Mouse (Mus musculus) stomach, embryonic 16.5 days (tissue): ENCODE measurements around the gene Scml4. TPM values are rescaled to one million over a fixed set of nuclear protein-coding genes. Genes with fewer than 3 reads are reported as not detected.

ENCODE experiments used
- ATAC-seq: fragments of 200-750 bp; cut with Nextera tagmentation; 2 replicates; pipeline ENCODE4 v1.8.0; 2017; ENCODE audit warnings: moderate number of reproducible peaks, moderate TSS enrichment; ENCODE audit not compliant: insufficient read depth, low FRiP score
- H3K27ac ChIP-seq: fragments of 300-500 bp; sonication (generic); 2 replicates; pipeline ENCODE4 v1.5.1; 2014; ENCODE audit warnings: low read length
- H3K27me3 ChIP-seq: fragments of 300-500 bp; sonication (generic); 2 replicates; pipeline ENCODE4 v1.6.1; 2014; ENCODE audit warnings: low read length, control low read depth, mixed read lengths; ENCODE audit not compliant: control insufficient read depth, insufficient read depth
- H3K36me3 ChIP-seq: fragments of 300-500 bp; sonication (generic); 2 replicates; pipeline ENCODE4 v1.6.1; 2014; ENCODE audit warnings: low read length; ENCODE audit not compliant: control insufficient read depth, insufficient read depth
- H3K4me1 ChIP-seq: fragments of 300-500 bp; sonication (generic); 2 replicates; pipeline ENCODE4 v1.6.1; 2014; ENCODE audit warnings: low read length, control low read depth, mixed read lengths; ENCODE audit not compliant: control insufficient read depth, insufficient read depth
- H3K4me2 ChIP-seq: fragments of 300-500 bp; sonication (generic); 2 replicates; pipeline ENCODE4 v1.6.1; 2014; ENCODE audit warnings: low read depth, low read length, mixed read lengths
- H3K4me3 ChIP-seq: fragments of 300-500 bp; sonication (generic); replicated peaks from 2 replicates; pipeline ENCODE4 v1.5.1; 2014; ENCODE audit warnings: mild to moderate bottlenecking, low read length
- H3K9ac ChIP-seq: fragments of 300-500 bp; sonication (generic); 2 replicates; pipeline ENCODE4 v1.6.1; 2014; ENCODE audit warnings: low read length
- H3K9me3 ChIP-seq: fragments of 300-500 bp; sonication (generic); replicated peaks from 2 replicates; pipeline ENCODE4 v1.6.1; 2016; ENCODE audit warnings: low read length, control low read depth; ENCODE audit not compliant: control insufficient read depth
- WGBS: fragments of 180-500 bp; shearing (Covaris S2); extraction: QIAGEN DNeasy Blood & Tissue Kit; methylation state at CpG from one replicate; pipeline ENCODE4 v1.1.7; 2014; 5-methylcytosine and 5-hydroxymethylcytosine counted together
- polyA plus RNA-seq: library from polyadenylated mRNA; unstranded; fragments of >200 nt; fragmentation: Nextera tagmentation; extraction: Ambion mirVana; gene quantifications from 2 replicates; pipeline ENCODE4 v1.2.1, GENCODE M21; 2015

Gene Scml4
- polyA plus RNA-seq, 1 experiment from 2014 or later: 12.2 TPM

DNA sequence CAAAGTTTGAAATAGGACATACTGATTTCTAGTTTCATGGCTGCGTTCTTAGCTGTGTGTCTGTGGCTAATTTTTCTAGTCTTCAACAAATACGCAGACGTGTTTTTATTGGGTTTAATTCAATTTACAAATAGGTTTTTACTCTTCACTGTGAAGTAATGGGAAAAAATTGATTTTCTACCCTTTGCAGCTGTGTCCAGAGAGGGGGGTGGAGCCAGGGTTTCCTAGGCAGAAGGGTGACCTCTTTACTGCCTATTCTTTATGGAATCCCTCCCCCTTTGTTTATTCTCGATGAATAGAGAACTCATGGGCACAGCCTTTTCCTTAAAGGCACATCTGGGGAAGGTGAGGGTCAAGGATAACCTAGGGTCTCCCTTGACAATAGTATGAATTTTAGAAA lies 98.5 kb downstream of the Scml4 start:
- Histone ChIP-seq H3K4me2 (peak overlapping the region; percentile 58), H3K9ac (peak overlapping the region; percentile 67; the same call in 1 of the 2 replicates), H3K4me1 (no peaks in the 10 kb centered on the region; the same call in 1 of the 2 replicates), H3K4me3 (peak overlapping the region; percentile 32; the same call in 1 of the 2 replicates), H3K27ac (no peak overlapping the region), H3K9me3 (no peaks in the 10 kb centered on the region), H3K27me3 (peaks cover 3% of the 10 kb centered on the region; the same call in 1 of the 2 replicates), H3K36me3 (no peaks in the 10 kb centered on the region)
- 42% methylated on average over 4 of the region's 4 CpGs for WGBS
- no peak for ATAC-seq

DNA sequence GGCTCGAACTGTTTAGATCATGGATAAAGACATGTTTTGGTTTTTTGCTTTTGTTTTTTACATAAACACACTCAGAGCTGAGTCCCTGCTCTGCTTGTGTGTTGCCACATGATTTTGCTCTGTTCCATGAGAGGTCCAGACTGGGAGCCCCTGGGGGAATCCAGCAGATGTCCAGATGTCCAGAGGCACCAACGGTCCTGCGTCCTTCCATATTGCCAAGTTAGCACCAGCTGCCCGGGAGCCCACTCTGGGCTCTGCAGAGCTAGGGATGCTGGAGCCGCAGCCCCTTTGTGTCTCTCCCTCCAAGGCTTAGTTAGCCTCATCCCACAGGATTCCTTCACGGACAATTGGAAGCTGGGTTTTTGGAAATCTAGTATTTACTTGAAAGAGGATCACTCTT lies 101.6 kb downstream of the Scml4 start:
- H3K4me2 ChIP-seq: no peak overlapping the region
- H3K9me3 ChIP-seq: no peaks in the 10 kb centered on the region
- H3K27ac ChIP-seq: peak overlapping the region; percentile 81
- no peaks in the 10 kb centered on the region for H3K36me3 ChIP-seq
- WGBS: 61% methylated on average over 6 of the region's 6 CpGs
- H3K4me1 ChIP-seq: no peaks in the 10 kb centered on the region; the same call in 1 of the 2 replicates
- H3K4me3 ChIP-seq: no peak overlapping the region
- H3K9ac ChIP-seq: no peak overlapping the region
- 0 out of 2 replicates have a peak, but pooled peaks have one; percentile 11 for ATAC-seq
- H3K27me3 ChIP-seq: peaks cover 3% of the 10 kb centered on the region; the same call in 1 of the 2 replicates

DNA sequence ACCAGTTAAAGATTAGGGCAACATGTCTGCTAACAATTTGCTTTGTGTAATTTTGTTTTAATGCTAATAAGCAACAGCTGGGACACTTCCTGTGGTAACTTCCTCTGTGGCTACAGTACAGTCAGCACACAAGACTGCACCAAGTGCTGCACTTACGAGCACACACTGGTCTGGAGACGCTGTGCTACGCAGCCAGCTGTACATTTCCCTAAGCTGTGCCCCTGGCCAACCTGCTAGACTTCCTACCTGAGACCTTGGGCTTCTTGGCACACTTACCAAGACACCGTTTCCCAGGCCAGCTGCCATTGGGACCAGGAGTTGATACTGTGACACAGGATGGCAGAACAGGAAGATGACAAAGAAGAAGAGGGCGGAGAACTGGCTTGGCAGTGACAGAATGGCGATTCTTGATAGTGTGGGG lies 102.0 kb downstream of the Scml4 start:
- 70% methylated on average over 6 of the region's 6 CpGs for WGBS
- Histone ChIP-seq H3K4me1 (no peaks in the 10 kb centered on the region; the same call in 1 of the 2 replicates), H3K27ac (peak overlapping the region; percentile 81), H3K9ac (no peak overlapping the region), H3K4me3 (no peak overlapping the region), H3K9me3 (no peaks in the 10 kb centered on the region), H3K4me2 (no peak overlapping the region), H3K27me3 (peaks cover 3% of the 10 kb centered on the region; the same call in 1 of the 2 replicates), H3K36me3 (no peaks in the 10 kb centered on the region)
- 0 out of 2 replicates have a peak, but pooled peaks have one; percentile 49 for ATAC-seq

DNA sequence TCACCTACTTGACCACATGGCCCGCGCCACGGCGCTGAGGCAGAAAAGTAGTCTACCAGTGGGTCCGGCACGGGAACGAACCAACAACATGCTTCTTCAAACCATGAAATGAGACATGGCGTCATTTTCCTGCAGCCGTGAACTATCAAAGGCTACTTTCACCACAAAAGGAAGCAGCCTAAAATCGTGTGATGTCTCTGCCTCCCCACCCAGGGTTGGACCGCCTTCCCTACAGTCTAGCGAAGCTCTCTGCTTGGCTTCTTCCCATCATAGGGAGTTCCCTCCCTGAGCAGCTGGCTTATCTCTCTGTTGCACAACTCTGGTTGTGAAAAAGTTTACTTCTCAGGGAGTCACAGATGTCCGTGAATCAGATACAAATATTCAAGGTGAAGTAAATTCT lies 102.5 kb downstream of the Scml4 start:
- 78% methylated on average over 13 of the region's 13 CpGs for WGBS
- Histone ChIP-seq H3K4me3 (no peak overlapping the region), H3K27ac (peak overlapping the region; percentile 81), H3K4me1 (no peaks in the 10 kb centered on the region; the same call in 1 of the 2 replicates), H3K36me3 (no peaks in the 10 kb centered on the region), H3K4me2 (no peak overlapping the region), H3K9me3 (no peaks in the 10 kb centered on the region), H3K9ac (no peak overlapping the region), H3K27me3 (no peaks in the 10 kb centered on the region)
- ATAC-seq: peak; percentile 49; the same call in 1 of the 2 replicates

DNA sequence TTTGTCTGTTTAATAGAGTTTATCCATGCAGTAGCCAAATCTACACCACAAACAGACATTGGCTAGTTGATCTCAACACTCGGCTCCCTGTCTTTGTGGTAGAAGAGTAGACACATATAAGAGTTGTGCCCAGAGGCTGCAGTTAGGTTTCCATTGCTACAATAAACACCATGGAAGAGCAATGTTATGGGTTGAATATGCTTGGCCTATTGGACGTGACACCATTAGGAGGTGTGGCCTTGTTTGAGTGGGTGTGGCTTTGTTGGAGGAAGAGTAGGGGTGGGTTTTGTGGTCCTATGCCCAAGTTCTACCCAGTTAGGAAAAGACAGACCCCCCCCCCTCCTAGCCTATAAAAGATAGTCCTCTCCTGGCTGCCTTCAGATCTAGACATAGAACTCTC lies 102.9 kb downstream of the Scml4 start:
- H3K4me1 ChIP-seq: no peaks in the 10 kb centered on the region; the same call in 1 of the 2 replicates
- no peak for ATAC-seq
- H3K9ac ChIP-seq: no peak overlapping the region
- 94% methylated on average over 2 of the region's 2 CpGs for WGBS
- no peaks in the 10 kb centered on the region for H3K9me3 ChIP-seq
- no peak overlapping the region for H3K27ac ChIP-seq
- H3K27me3 ChIP-seq: no peaks in the 10 kb centered on the region
- H3K4me2 ChIP-seq: no peak overlapping the region
- H3K36me3 ChIP-seq: no peaks in the 10 kb centered on the region
- H3K4me3 ChIP-seq: no peak overlapping the region

DNA sequence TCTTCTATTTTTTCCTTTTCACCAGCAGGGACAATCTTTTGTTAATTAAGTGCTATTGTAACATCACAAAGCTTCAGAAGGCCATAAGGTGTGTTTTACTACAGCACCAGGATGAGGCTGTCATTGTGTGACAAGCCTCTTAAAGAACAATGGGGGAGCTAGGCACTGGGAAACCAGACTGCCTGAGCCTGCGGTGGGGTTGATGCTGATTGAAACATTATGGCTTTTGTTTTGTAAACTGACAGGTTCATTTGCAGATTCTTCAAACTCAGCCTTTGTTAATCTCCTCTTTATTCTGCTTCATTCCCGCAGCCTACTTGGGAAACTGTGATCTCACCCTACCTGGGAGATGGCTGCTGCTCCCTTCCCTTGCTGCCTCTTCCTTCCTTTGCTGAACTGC lies 108.2 kb downstream of the Scml4 start:
- ATAC-seq: no peak
- Histone ChIP-seq H3K9me3 (no peaks in the 10 kb centered on the region), H3K4me3 (no peak overlapping the region), H3K4me1 (no peaks in the 10 kb centered on the region), H3K27ac (no peak overlapping the region), H3K36me3 (no peaks in the 10 kb centered on the region), H3K27me3 (no peaks in the 10 kb centered on the region), H3K4me2 (no peak overlapping the region), H3K9ac (no peak overlapping the region)
- WGBS: 37% methylated on average over 2 of the region's 2 CpGs

DNA sequence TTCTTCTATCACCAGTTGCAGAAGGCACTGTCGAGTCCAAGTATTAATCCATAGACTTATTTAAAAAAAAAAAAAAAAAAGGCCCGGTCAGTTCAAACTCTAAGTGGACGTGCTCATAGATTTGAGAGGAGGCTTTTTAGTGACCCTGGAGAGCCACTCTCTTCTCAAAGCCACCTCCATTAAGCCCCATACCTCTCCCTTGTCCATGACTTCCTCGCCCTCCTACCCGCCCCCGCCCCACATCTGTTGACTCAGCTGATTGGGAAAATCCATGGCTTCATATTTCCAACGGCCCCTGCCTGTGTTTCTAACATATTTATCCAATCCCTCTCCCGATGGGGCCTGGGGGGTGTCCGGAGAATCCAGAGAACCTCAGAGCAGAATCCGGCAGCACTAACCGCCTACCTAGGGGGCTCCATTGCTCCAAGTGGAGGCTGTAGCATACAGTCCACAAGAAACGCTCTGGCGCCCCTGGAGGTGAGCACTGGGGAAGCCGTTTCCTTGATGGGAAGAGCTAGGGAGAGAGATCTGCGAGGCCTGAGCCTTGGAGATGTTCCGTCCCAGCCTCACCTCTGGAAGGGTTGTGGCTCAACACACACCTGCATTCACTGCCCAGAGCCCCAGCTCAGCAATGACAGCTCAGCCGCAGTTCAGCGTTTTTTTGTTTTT lies 112.5 kb downstream of the Scml4 start:
- H3K9me3 ChIP-seq: no peaks in the 10 kb centered on the region
- peak overlapping the region; percentile 36 for H3K4me2 ChIP-seq
- H3K4me3 ChIP-seq: peak overlapping the region; percentile 11; the same call in 1 of the 2 replicates
- no peak overlapping the region for H3K27ac ChIP-seq
- no peak overlapping the region for H3K9ac ChIP-seq
- peak; percentile 78 for ATAC-seq
- H3K4me1 ChIP-seq: no peaks in the 10 kb centered on the region
- H3K27me3 ChIP-seq: no peaks in the 10 kb centered on the region
- H3K36me3 ChIP-seq: no peaks in the 10 kb centered on the region
- 25% methylated on average over 18 of the region's 18 CpGs for WGBS

DNA sequence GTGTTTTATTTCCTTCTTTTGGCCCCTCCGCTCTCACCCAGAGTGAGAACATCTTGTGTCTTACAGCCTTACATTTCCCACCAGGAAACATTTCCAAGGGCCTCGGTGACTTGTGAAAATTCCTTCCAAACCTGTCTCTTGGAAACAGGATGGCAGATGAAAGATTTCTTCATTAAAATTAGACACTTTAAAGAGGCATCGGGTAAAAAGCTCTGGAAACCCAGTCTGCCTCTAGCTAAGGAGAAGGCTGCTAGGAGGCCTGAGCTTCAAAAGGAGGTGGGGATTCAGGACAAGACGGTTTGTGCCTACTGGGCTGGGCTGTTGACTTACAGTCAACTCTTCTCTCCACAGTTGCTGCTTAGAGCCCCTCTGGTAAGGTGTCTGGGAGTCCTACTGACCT lies 113.4 kb downstream of the Scml4 start:
- 58% methylated on average over 4 of the region's 4 CpGs for WGBS
- no peaks in the 10 kb centered on the region for H3K27me3 ChIP-seq

DNA sequence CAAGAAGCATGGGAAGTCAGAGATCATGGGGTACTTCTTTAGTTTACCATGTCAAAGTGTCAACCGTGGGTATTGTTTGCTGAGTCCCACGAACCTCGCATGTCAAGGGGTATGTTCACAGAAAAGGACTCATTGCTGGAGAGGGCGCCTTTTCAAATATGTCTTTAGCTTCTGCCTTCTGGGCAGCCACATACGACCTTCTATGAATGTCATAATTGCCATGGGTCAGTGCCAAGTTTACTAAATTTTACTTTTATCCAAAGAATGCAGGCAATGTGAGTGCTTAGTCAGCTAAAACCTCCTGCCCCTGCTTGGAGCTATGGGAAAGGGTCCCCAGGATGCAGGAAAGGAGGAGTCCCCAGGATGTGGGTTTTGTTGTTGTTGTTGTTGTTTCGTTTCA lies 116.4 kb downstream of the Scml4 start:
- ATAC-seq: no peak
- Histone ChIP-seq H3K27ac (no peak overlapping the region), H3K9ac (no peak overlapping the region), H3K27me3 (no peaks in the 10 kb centered on the region), H3K9me3 (no peaks in the 10 kb centered on the region), H3K4me3 (no peak overlapping the region), H3K4me1 (no peaks in the 10 kb centered on the region), H3K4me2 (no peak overlapping the region), H3K36me3 (no peaks in the 10 kb centered on the region)
- WGBS: 74% methylated on average over 6 of the region's 6 CpGs

More for the DNA sequence above, 113.4 kb downstream of the Scml4 start:
- Histone ChIP-seq H3K27ac (no peak overlapping the region), H3K4me2 (no peak overlapping the region), H3K36me3 (no peaks in the 10 kb centered on the region), H3K9ac (no peak overlapping the region), H3K9me3 (no peaks in the 10 kb centered on the region), H3K4me1 (no peaks in the 10 kb centered on the region), H3K4me3 (no peak overlapping the region)
- no peak for ATAC-seq
